Mouse (Mus musculus): ENCODE measurements at regions not wholly inside any gene's neighbourhood (a gene's known extent, or its start where the extent isn't known, plus 50 kb on each side); places are given as distances from the start of the nearest gene placed in this dataset.

- no peak for DNase-seq (ENCODE audit: extremely low read depth)
- H3K27ac ChIP-seq (ENCODE audit: insufficient read depth, low read depth), result no peak overlapping the region
- H3K9me3 ChIP-seq (replicated peaks; ENCODE audit: low read length), result no peaks in the 10 kb centered on the region
- no peaks in the 10 kb centered on the region for H3K79me2 ChIP-seq (replicated peaks; ENCODE audit: control insufficient read depth, extremely low read depth, insufficient read depth, poor library complexity, severe bottlenecking)
- no peak overlapping the region for H3K9ac ChIP-seq (ENCODE audit: insufficient read depth, low read depth)
- no peak overlapping the region for H3K4me2 ChIP-seq (ENCODE audit: insufficient read depth, low read depth, poor library complexity, severe bottlenecking)
- in situ Hi-C loops (cut with MboI; ENCODE audit: low pct_ligation_motif_present, low pct_unique_long_range_greater_than_20kb, low sequenced_read_pairs) (no loop called here), dilution Hi-C loops (cut with MboI; ENCODE audit: extremely low pct_ligation_motif_present, extremely low pct_unique_long_range_greater_than_20kb, low sequenced_read_pairs) (no loop called here)
- H3K36me3 ChIP-seq (replicated peaks in 1 of 2; ENCODE audit: control insufficient read depth in 1 of 2, insufficient read depth in 1 of 2, low read length in 1 of 2), result no peaks in the 10 kb centered on the region
- H3K4me3 ChIP-seq (replicated peaks in 1 of 3; ENCODE audit: low read depth in 2 of 3, low read length in 2 of 3, poor library complexity in 1 of 3), result no peak overlapping the region
- H3K27me3 ChIP-seq (replicated peaks), result no peaks in the 10 kb centered on the region
- H3K4me1 ChIP-seq (ENCODE audit: control insufficient read depth in 1 of 2, insufficient read depth in 2 of 2), result no peaks in the 10 kb centered on the region
- TF ChIP-seq MAZ (IDR thresholded peaks at IDR 0.05; ENCODE audit: low read depth, low read length) (no peak), BHLHE40 (IDR thresholded peaks at IDR 0.05; ENCODE audit: low read depth, low read length) (no peak), MEF2A (IDR thresholded peaks at IDR 0.05; ENCODE audit: borderline replicate concordance, low read depth, low read length) (no peak), RCOR1 (conservative IDR thresholded peaks at IDR 0.05; ENCODE audit: low read depth, low read length) (no peak), ZNF384 (IDR thresholded peaks at IDR 0.05; ENCODE audit: low read depth, low read length) (no peak), MAFK (IDR thresholded peaks at IDR 0.05; ENCODE audit: insufficient replicate concordance, low read length) (no peak), POLR2A (IDR thresholded peaks at IDR 0.05; ENCODE audit: low read depth, low read length) (no peak), E2F4 (IDR thresholded peaks at IDR 0.05; ENCODE audit: insufficient replicate concordance, low read depth, low read length) (no peak), MYC (IDR thresholded peaks at IDR 0.05; ENCODE audit: low read depth, low read length) (no peak), CTCF (conservative IDR thresholded peaks at IDR 0.05 in 1 of 2, IDR thresholded peaks at IDR 0.05 in 1 of 2; ENCODE audit: low read depth in 2 of 2, low read length in 2 of 2) (no peak), PAX5 (IDR thresholded peaks at IDR 0.05; ENCODE audit: low read length) (no peak), ELF1 (IDR thresholded peaks at IDR 0.05; ENCODE audit: low read depth, low read length) (no peak), EP300 (IDR thresholded peaks at IDR 0.05; ENCODE audit: low read length) (no peak), MXI1 (IDR thresholded peaks at IDR 0.05; ENCODE audit: low read depth, low read length) (no peak), ZC3H11A (IDR thresholded peaks at IDR 0.05; ENCODE audit: low read depth, low read length) (no peak), CHD2 (IDR thresholded peaks at IDR 0.05; ENCODE audit: low read length) (no peak), SMC3 (IDR thresholded peaks at IDR 0.05; ENCODE audit: low read depth, low read length) (no peak), TBP (conservative IDR thresholded peaks at IDR 0.05; ENCODE audit: low read depth, low read length) (no peak)
Observed at GRCm38 (mm10) chr5:51740893-51741292, 173.4 kb upstream of the Ppargc1a start.

- dilution Hi-C loops (cut with MboI; ENCODE audit: extremely low pct_ligation_motif_present, extremely low pct_unique_long_range_greater_than_20kb, low sequenced_read_pairs) (no loop called here), in situ Hi-C loops (cut with MboI; ENCODE audit: low pct_ligation_motif_present, low pct_unique_long_range_greater_than_20kb, low sequenced_read_pairs) (no loop called here)
- no peak overlapping the region for H3K4me3 ChIP-seq (replicated peaks in 1 of 3; ENCODE audit: low read depth in 2 of 3, low read length in 2 of 3, poor library complexity in 1 of 3)
- no peaks in the 10 kb centered on the region for H3K9me3 ChIP-seq (replicated peaks; ENCODE audit: low read length)
- H3K9ac ChIP-seq (ENCODE audit: insufficient read depth, low read depth), result no peak overlapping the region
- no peaks in the 10 kb centered on the region for H3K27me3 ChIP-seq (replicated peaks)
- no peaks in the 10 kb centered on the region for H3K79me2 ChIP-seq (replicated peaks; ENCODE audit: control insufficient read depth, extremely low read depth, insufficient read depth, poor library complexity, severe bottlenecking)
- H3K36me3 ChIP-seq (replicated peaks in 1 of 2; ENCODE audit: control insufficient read depth in 1 of 2, insufficient read depth in 1 of 2, low read length in 1 of 2), result no peaks in the 10 kb centered on the region
- H3K4me1 ChIP-seq (ENCODE audit: control insufficient read depth in 1 of 2, insufficient read depth in 2 of 2), result 0 out of 4 replicates have a peak, but pooled peaks cover 0 to 4% of the 10 kb centered on the region in 2 experiments
- no peak for TF ChIP-seq NRF1 (IDR thresholded peaks at IDR 0.05; ENCODE audit: low read depth, low read length)
- TF ChIP-seq MAZ (IDR thresholded peaks at IDR 0.05; ENCODE audit: low read depth, low read length), result no peak
- no peak for TF ChIP-seq MAFK (IDR thresholded peaks at IDR 0.05; ENCODE audit: insufficient replicate concordance, low read length)
- TF ChIP-seq ZKSCAN1 (IDR thresholded peaks at IDR 0.05; ENCODE audit: borderline replicate concordance, low read depth, low read length), result no peak
- no peak for TF ChIP-seq ETS1 (conservative IDR thresholded peaks at IDR 0.05; ENCODE audit: low read depth, low read length)
- TF ChIP-seq BHLHE40 (IDR thresholded peaks at IDR 0.05; ENCODE audit: low read depth, low read length), result no peak
- TF ChIP-seq TBP (conservative IDR thresholded peaks at IDR 0.05; ENCODE audit: low read depth, low read length), result no peak
- TF ChIP-seq MEF2A (IDR thresholded peaks at IDR 0.05; ENCODE audit: borderline replicate concordance, low read depth, low read length), result no peak
- no peak for TF ChIP-seq JUN (IDR thresholded peaks at IDR 0.05; ENCODE audit: insufficient read depth, low read depth, low read length)
- no peak for TF ChIP-seq MAX (IDR thresholded peaks at IDR 0.05; ENCODE audit: low read length)
- no peak for TF ChIP-seq PAX5 (IDR thresholded peaks at IDR 0.05; ENCODE audit: low read length)
- no peak for TF ChIP-seq TCF12 (IDR thresholded peaks at IDR 0.05; ENCODE audit: low read depth, low read length)
- no peak overlapping the region for H3K27ac ChIP-seq (ENCODE audit: insufficient read depth, low read depth)
- H3K4me2 ChIP-seq (ENCODE audit: insufficient read depth, low read depth, poor library complexity, severe bottlenecking), result no peak overlapping the region
- peak; percentile 5 for DNase-seq (ENCODE audit: extremely low read depth)
Observed at GRCm38 (mm10) chr5:51730241-51730640, 162.7 kb upstream of the Ppargc1a start.
